Mouse (Mus musculus) hindbrain, embryonic 10.5 days (tissue): ENCODE measurements around the gene Pfdn4. TPM values are rescaled to one million over a fixed set of nuclear protein-coding genes. Genes with fewer than 3 reads are reported as not detected.

Source experiments
- DNase-seq: peaks from one replicate; pipeline ENCODE4 v3.0.0-alpha.2; 2017; ENCODE audit warnings: low spot score
- H3K27ac ChIP-seq: fragments of 300-500 bp; sonication (generic); 2 replicates; pipeline ENCODE4 v1.5.1; 2016; ENCODE audit warnings: mild to moderate bottlenecking, moderate library complexity
- H3K27me3 ChIP-seq: fragments of 300-500 bp; sonication (generic); 2 replicates; pipeline ENCODE4 v1.6.1; 2016; ENCODE audit warnings: mild to moderate bottlenecking; ENCODE audit not compliant: poor library complexity, insufficient read depth, severe bottlenecking
- H3K36me3 ChIP-seq: fragments of 300-500 bp; sonication (generic); 2 replicates; pipeline ENCODE4 v1.6.1; 2016; ENCODE audit warnings: mild to moderate bottlenecking, moderate library complexity
- H3K4me1 ChIP-seq: fragments of 300-500 bp; sonication (generic); replicated peaks from 2 replicates; pipeline ENCODE4 v1.6.1; 2016; ENCODE audit warnings: mild to moderate bottlenecking
- H3K4me3 ChIP-seq: fragments of 300-500 bp; sonication (generic); 2 replicates; pipeline ENCODE4 v1.5.1; 2016; ENCODE audit warnings: mild to moderate bottlenecking, moderate library complexity
- H3K9me3 ChIP-seq: fragments of 300-500 bp; sonication (generic); 2 replicates; pipeline ENCODE4 v1.6.1; 2016; ENCODE audit warnings: mild to moderate bottlenecking, moderate library complexity
- WGBS: fragments of 180-500 bp; shearing (Covaris S2); methylation state at CpG from one replicate; pipeline ENCODE4 v1.1.7; 2016; 5-methylcytosine and 5-hydroxymethylcytosine counted together
- polyA plus RNA-seq: library from polyadenylated mRNA; unstranded; fragments of >200 nt; fragmentation: Nextera tagmentation; extraction: Ambion mirVana; gene quantifications from 2 replicates; pipeline ENCODE4 v1.2.1, GENCODE M21; 2016

Gene Pfdn4
- polyA plus RNA-seq, 1 experiment from 2014 or later, result 104 TPM

GRCm38 (mm10) chr2:170539211-170539610 is 43.0 kb downstream of the Pfdn4 start:
- Histone ChIP-seq H3K9me3 (no peaks in the 10 kb centered on the region), H3K27me3 (no peaks in the 10 kb centered on the region), H3K36me3 (no peaks in the 10 kb centered on the region), H3K4me3 (no peak overlapping the region), H3K4me1 (no peaks in the 10 kb centered on the region), H3K27ac (no peak overlapping the region)
- no peak for DNase-seq
- WGBS, result 88% methylated on average over 9 of the region's 9 CpGs

GRCm38 (mm10) chr2:170543625-170544024 is 47.4 kb downstream of the Pfdn4 start:
- H3K36me3 ChIP-seq, result no peaks in the 10 kb centered on the region
- H3K4me1 ChIP-seq, result peaks cover 23% of the 10 kb centered on the region
- H3K4me3 ChIP-seq, result no peak overlapping the region
- 80% methylated on average over 5 of the region's 5 CpGs for WGBS
- no peaks in the 10 kb centered on the region for H3K9me3 ChIP-seq
- DNase-seq, result no peak
- no peak overlapping the region for H3K27ac ChIP-seq
- no peaks in the 10 kb centered on the region for H3K27me3 ChIP-seq

- H3K36me3 ChIP-seq, result no peaks in the 10 kb centered on the region
- no peak overlapping the region for H3K27ac ChIP-seq
- H3K4me3 ChIP-seq, result no peak overlapping the region
- H3K4me1 ChIP-seq, result peaks cover 23% of the 10 kb centered on the region
- DNase-seq, result no peak
- 86% methylated on average over 3 of the region's 3 CpGs for WGBS
- no peaks in the 10 kb centered on the region for H3K9me3 ChIP-seq
- H3K27me3 ChIP-seq, result no peaks in the 10 kb centered on the region
These were observed 47.9 kb downstream of the Pfdn4 start for GRCm38 (mm10) chr2:170544159-170544558.

GRCm38 (mm10) chr2:170544950-170545349 is 48.7 kb downstream of the Pfdn4 start:
- WGBS, result 90% methylated on average over 7 of the region's 7 CpGs

GRCm38 (mm10) chr2:170545745-170546144 is 49.5 kb downstream of the Pfdn4 start:
- Histone ChIP-seq H3K4me1 (peaks cover 23% of the 10 kb centered on the region), H3K27me3 (no peaks in the 10 kb centered on the region)

More at GRCm38 (mm10) chr2:170544950-170545349, 48.7 kb downstream of the Pfdn4 start:
- H3K9me3 ChIP-seq, result no peaks in the 10 kb centered on the region
- no peak overlapping the region for H3K4me3 ChIP-seq
- H3K36me3 ChIP-seq, result no peaks in the 10 kb centered on the region
- H3K27me3 ChIP-seq, result no peaks in the 10 kb centered on the region
- DNase-seq, result no peak
- H3K4me1 ChIP-seq, result peaks cover 23% of the 10 kb centered on the region
- no peak overlapping the region for H3K27ac ChIP-seq

GRCm38 (mm10) chr2:170547526-170547925 is 51.3 kb downstream of the Pfdn4 start:
- no peak overlapping the region for H3K27ac ChIP-seq
- H3K4me1 ChIP-seq, result peaks cover 26% of the 10 kb centered on the region
- no peak overlapping the region for H3K4me3 ChIP-seq
- H3K36me3 ChIP-seq, result no peaks in the 10 kb centered on the region
- H3K27me3 ChIP-seq, result no peaks in the 10 kb centered on the region
- 17% methylated on average over 6 of the region's 6 CpGs for WGBS
- peak; percentile 68 for DNase-seq
- H3K9me3 ChIP-seq, result no peaks in the 10 kb centered on the region

More at GRCm38 (mm10) chr2:170545745-170546144, 49.5 kb downstream of the Pfdn4 start:
- H3K27ac ChIP-seq, result no peak overlapping the region
- WGBS, result 69% methylated on average over 4 of the region's 4 CpGs
- DNase-seq, result no peak
- no peaks in the 10 kb centered on the region for H3K9me3 ChIP-seq
- H3K4me3 ChIP-seq, result no peak overlapping the region
- H3K36me3 ChIP-seq, result no peaks in the 10 kb centered on the region

- Histone ChIP-seq H3K36me3 (no peaks in the 10 kb centered on the region), H3K27me3 (no peaks in the 10 kb centered on the region), H3K9me3 (no peaks in the 10 kb centered on the region), H3K4me1 (peaks cover 26% of the 10 kb centered on the region), H3K4me3 (no peak overlapping the region), H3K27ac (no peak overlapping the region)
- 42% methylated on average over 4 of the region's 4 CpGs for WGBS
- DNase-seq, result peak; percentile 10
These were observed 51.8 kb downstream of the Pfdn4 start for GRCm38 (mm10) chr2:170548046-170548445.

- DNase-seq, result no peak
- 86% methylated on average over 2 of the region's 2 CpGs for WGBS
- Histone ChIP-seq H3K9me3 (no peaks in the 10 kb centered on the region), H3K4me1 (peaks cover 26% of the 10 kb centered on the region), H3K36me3 (no peaks in the 10 kb centered on the region), H3K4me3 (no peak overlapping the region), H3K27ac (no peak overlapping the region), H3K27me3 (no peaks in the 10 kb centered on the region)
These were observed 52.9 kb downstream of the Pfdn4 start for GRCm38 (mm10) chr2:170549146-170549545.

- H3K4me1 ChIP-seq, result peaks cover 26% of the 10 kb centered on the region
- no peaks in the 10 kb centered on the region for H3K9me3 ChIP-seq
- H3K27ac ChIP-seq, result no peak overlapping the region
- no peaks in the 10 kb centered on the region for H3K27me3 ChIP-seq
- DNase-seq, result no peak
- no peak overlapping the region for H3K4me3 ChIP-seq
- no peaks in the 10 kb centered on the region for H3K36me3 ChIP-seq
- 67% methylated on average over 5 of the region's 5 CpGs for WGBS
These were observed 54.0 kb downstream of the Pfdn4 start for GRCm38 (mm10) chr2:170550240-170550639.

GRCm38 (mm10) chr2:170552088-170552487 is 55.9 kb downstream of the Pfdn4 start:
- no peaks in the 10 kb centered on the region for H3K27me3 ChIP-seq
- WGBS, result 78% methylated on average over 7 of the region's 7 CpGs
- no peak overlapping the region for H3K27ac ChIP-seq
- no peak overlapping the region for H3K4me3 ChIP-seq
- H3K4me1 ChIP-seq, result peaks cover 24% of the 10 kb centered on the region
- H3K36me3 ChIP-seq, result no peaks in the 10 kb centered on the region
- no peak for DNase-seq
- no peaks in the 10 kb centered on the region for H3K9me3 ChIP-seq

- H3K4me3 ChIP-seq, result no peak overlapping the region
- H3K27ac ChIP-seq, result no peak overlapping the region
- H3K27me3 ChIP-seq, result no peaks in the 10 kb centered on the region
- H3K4me1 ChIP-seq, result peaks cover 8% of the 10 kb centered on the region
- DNase-seq, result peak; percentile 29
- no peaks in the 10 kb centered on the region for H3K36me3 ChIP-seq
- WGBS, result 73% methylated on average over 15 of the region's 15 CpGs
- no peaks in the 10 kb centered on the region for H3K9me3 ChIP-seq
These were observed 68.0 kb downstream of the Pfdn4 start for GRCm38 (mm10) chr2:170563956-170564855.

GRCm38 (mm10) chr2:170564995-170565394 is 68.8 kb downstream of the Pfdn4 start:
- Histone ChIP-seq H3K9me3 (no peaks in the 10 kb centered on the region), H3K27me3 (no peaks in the 10 kb centered on the region), H3K4me1 (peaks cover 8% of the 10 kb centered on the region), H3K4me3 (no peak overlapping the region), H3K36me3 (no peaks in the 10 kb centered on the region), H3K27ac (no peak overlapping the region)
- 91% methylated on average over 8 of the region's 8 CpGs for WGBS
- no peak for DNase-seq
